Mouse (Mus musculus) CH12.LX (cell line): ENCODE measurements around the gene Macrod2. TPM values are rescaled to one million over a fixed set of nuclear protein-coding genes. Genes with fewer than 3 reads are reported as not detected.

ENCODE experiments used
- DNase-seq: peaks from one replicate; pipeline ENCODE4 v3.0.0-alpha.2; 2013; ENCODE audit errors: extremely low read depth
- H3K27ac ChIP-seq: 2 replicates; pipeline ENCODE4 v1.5.1; 2012; ENCODE audit warnings: low read depth, mild to moderate bottlenecking, control low read depth, moderate library complexity; ENCODE audit not compliant: insufficient read depth
- H3K27me3 ChIP-seq: replicated peaks from 2 replicates; pipeline ENCODE3; 2012; ENCODE audit warnings: inconsistent platforms
- H3K36me3 ChIP-seq, 2 experiments: replicated peaks in 1 of 2; 2 replicates each; pipeline versions ENCODE3 to v1.6.1; 2012; ENCODE audit warnings: inconsistent platforms in 1 of 2, low read length in 1 of 2, mild to moderate bottlenecking in 1 of 2, mixed read lengths in 1 of 2, moderate library complexity in 1 of 2; ENCODE audit not compliant: control insufficient read depth in 1 of 2, insufficient read depth in 1 of 2
- H3K4me1 ChIP-seq, 2 experiments: 2 replicates each; pipeline ENCODE4 v1.6.1; 2012; ENCODE audit warnings: inconsistent platforms in 1 of 2, moderate library complexity in 1 of 2; ENCODE audit not compliant: insufficient read depth in 2 of 2, control insufficient read depth in 1 of 2
- H3K4me2 ChIP-seq: 2 replicates; pipeline ENCODE4 v1.6.1; 2012; ENCODE audit warnings: low read depth, mild to moderate bottlenecking, control low read depth; ENCODE audit not compliant: poor library complexity, insufficient read depth, severe bottlenecking
- H3K4me3 ChIP-seq, 3 experiments: fragments of 150-350 bp in 1 of 3; sonication (generic) in 1 of 3; replicated peaks in 1 of 3; 2 replicates each; pipeline versions ENCODE3 to v1.5.1; 2011 to 2012; ENCODE audit warnings: low read depth in 2 of 3, low read length in 2 of 3, mild to moderate bottlenecking in 2 of 3, moderate library complexity in 2 of 3, control low read depth in 1 of 3, improper control_type of control experiment in 1 of 3, inconsistent platforms in 1 of 3, mixed read lengths in 1 of 3; ENCODE audit not compliant: poor library complexity in 1 of 3
- H3K79me2 ChIP-seq: replicated peaks from 2 replicates; pipeline ENCODE4 v1.6.1; 2012; ENCODE audit warnings: mild to moderate bottlenecking, moderate library complexity; ENCODE audit not compliant: control insufficient read depth, poor library complexity, insufficient read depth, severe bottlenecking; ENCODE audit errors: extremely low read depth
- H3K9ac ChIP-seq: 2 replicates; pipeline ENCODE4 v1.6.1; 2012; ENCODE audit warnings: low read depth, mild to moderate bottlenecking, control low read depth, moderate library complexity; ENCODE audit not compliant: insufficient read depth
- H3K9me3 ChIP-seq: replicated peaks from 2 replicates; pipeline ENCODE3; 2012; ENCODE audit warnings: low read length, inconsistent platforms, mixed read lengths
- BHLHE40 ChIP-seq: IDR thresholded peaks from 2 replicates; pipeline ENCODE4 v1.6.1; 2011; ENCODE audit warnings: mild to moderate bottlenecking, low read depth, low read length, improper control_type of control experiment
- CHD2 ChIP-seq: IDR thresholded peaks from 2 replicates; pipeline ENCODE4 v1.6.1; 2011; ENCODE audit warnings: low read length, improper control_type of control experiment
- CTCF ChIP-seq, 2 experiments: IDR thresholded peaks in 1 of 2; conservative IDR thresholded peaks in 1 of 2; 2 replicates each; pipeline ENCODE4 v1.5.1; 2011 to 2012; ENCODE audit warnings: low read depth in 2 of 2, low read length in 2 of 2, improper control_type of control experiment in 1 of 2, inconsistent platforms in 1 of 2, mild to moderate bottlenecking in 1 of 2, moderate library complexity in 1 of 2
- E2F4 ChIP-seq: IDR thresholded peaks from 2 replicates; pipeline ENCODE4 v1.6.1; 2011; ENCODE audit warnings: low read depth, low read length, improper control_type of control experiment; ENCODE audit not compliant: insufficient replicate concordance
- ELF1 ChIP-seq: IDR thresholded peaks from 2 replicates; pipeline ENCODE4 v1.6.1; 2014; ENCODE audit warnings: low read depth, mild to moderate bottlenecking, inconsistent platforms, low read length, improper control_type of control experiment
- EP300 ChIP-seq: IDR thresholded peaks from 2 replicates; pipeline ENCODE4 v1.6.1; 2011; ENCODE audit warnings: low read length, improper control_type of control experiment
- GABPA ChIP-seq: IDR thresholded peaks from 2 replicates; pipeline ENCODE4 v1.6.1; 2012; ENCODE audit warnings: low read depth, low read length, improper control_type of control experiment, inconsistent platforms; ENCODE audit not compliant: insufficient replicate concordance
- HCFC1 ChIP-seq: IDR thresholded peaks from 2 replicates; pipeline ENCODE4 v1.6.1; 2012; ENCODE audit warnings: low read depth, mild to moderate bottlenecking, inconsistent platforms, low read length, improper control_type of control experiment
- JUN ChIP-seq: IDR thresholded peaks from 2 replicates; pipeline ENCODE4 v1.6.1; 2011; ENCODE audit warnings: low read depth, mild to moderate bottlenecking, low read length, improper control_type of control experiment, moderate library complexity; ENCODE audit not compliant: insufficient read depth
- JUND ChIP-seq: conservative IDR thresholded peaks from 2 replicates; pipeline ENCODE4 v1.6.1; 2011; ENCODE audit warnings: low read depth, low read length, improper control_type of control experiment
- MAZ ChIP-seq: IDR thresholded peaks from 2 replicates; pipeline ENCODE4 v1.6.1; 2012; ENCODE audit warnings: low read depth, mild to moderate bottlenecking, inconsistent platforms, low read length, improper control_type of control experiment, moderate library complexity
- MXI1 ChIP-seq: IDR thresholded peaks from 2 replicates; pipeline ENCODE4 v1.6.1; 2011; ENCODE audit warnings: mild to moderate bottlenecking, low read depth, low read length, improper control_type of control experiment
- NELFE ChIP-seq: IDR thresholded peaks from 2 replicates; pipeline ENCODE4 v1.6.1; 2011; ENCODE audit warnings: low read depth, low read length, improper control_type of control experiment
- NRF1 ChIP-seq: IDR thresholded peaks from 2 replicates; pipeline ENCODE4 v1.6.1; 2014; ENCODE audit warnings: low read depth, mild to moderate bottlenecking, inconsistent platforms, low read length, improper control_type of control experiment, moderate library complexity
- PAX5 ChIP-seq: IDR thresholded peaks from 2 replicates; pipeline ENCODE4 v1.6.1; 2012; ENCODE audit warnings: low read length, inconsistent platforms, mixed read lengths
- POLR2A ChIP-seq: IDR thresholded peaks from 2 replicates; pipeline ENCODE4 v1.6.1; 2011; ENCODE audit warnings: low read depth, mild to moderate bottlenecking, improper control_type of control experiment, low read length
- TCF12 ChIP-seq: IDR thresholded peaks from 2 replicates; pipeline ENCODE4 v1.6.1; 2014; ENCODE audit warnings: low read depth, mild to moderate bottlenecking, inconsistent platforms, low read length, improper control_type of control experiment
- UBTF ChIP-seq: IDR thresholded peaks from 2 replicates; pipeline ENCODE4 v1.6.1; 2012; ENCODE audit warnings: low read depth, mild to moderate bottlenecking, inconsistent platforms, low read length, improper control_type of control experiment, moderate library complexity
- USF1 ChIP-seq: IDR thresholded peaks from 2 replicates; pipeline ENCODE4 v1.6.1; 2014; ENCODE audit warnings: low read depth, mild to moderate bottlenecking, inconsistent platforms, low read length, improper control_type of control experiment
- ZC3H11A ChIP-seq: IDR thresholded peaks from 2 replicates; pipeline ENCODE4 v1.6.1; 2012; ENCODE audit warnings: low read depth, mild to moderate bottlenecking, inconsistent platforms, low read length, improper control_type of control experiment
- ZKSCAN1 ChIP-seq: IDR thresholded peaks from 2 replicates; pipeline ENCODE4 v1.6.1; 2012; ENCODE audit warnings: low read depth, inconsistent platforms, low read length, improper control_type of control experiment, borderline replicate concordance
- ZMIZ1 ChIP-seq: IDR thresholded peaks from 2 replicates; pipeline ENCODE4 v1.6.1; 2012; ENCODE audit warnings: low read depth, mild to moderate bottlenecking, inconsistent platforms, low read length, improper control_type of control experiment
- ZNF384 ChIP-seq: IDR thresholded peaks from 2 replicates; pipeline ENCODE4 v1.6.1; 2012; ENCODE audit warnings: low read depth, low read length, improper control_type of control experiment, inconsistent platforms
- dilution Hi-C: fragments of 300-500 bp; cut with MboI; formaldehyde crosslinking; loops from 2 replicates; pipeline ENCODE4 v1.14.3; 2020; ENCODE audit warnings: low sequenced_read_pairs; ENCODE audit not compliant: extremely low pct_unique_long_range_greater_than_20kb, extremely low pct_ligation_motif_present
- in situ Hi-C: fragments of 300-500 bp; cut with MboI; formaldehyde crosslinking; loops from 3 replicates; pipeline ENCODE4 v1.14.3; 2019; ENCODE audit warnings: low sequenced_read_pairs, low pct_ligation_motif_present, low pct_unique_long_range_greater_than_20kb, mixed read lengths
- polyA plus RNA-seq: library from polyadenylated mRNA; unstranded; fragments of >175 nt; gene quantifications from 2 replicates; pipeline ENCODE4 v1.2.1, GENCODE M21; 2012; ENCODE audit warnings: low read depth; ENCODE audit not compliant: insufficient read length
- total RNA-seq, 2 experiments: library from RNA; depleted of rRNA; stranded (reverse); fragments of 300-350 nt in 1 of 2; fragments of >200 nt in 1 of 2; gene quantifications; 2 replicates each; pipeline ENCODE4 v1.2.3; 2012 to 2014

The Macrod2 gene
- total and polyA plus RNA-seq, 3 experiments = not detected

DNA sequence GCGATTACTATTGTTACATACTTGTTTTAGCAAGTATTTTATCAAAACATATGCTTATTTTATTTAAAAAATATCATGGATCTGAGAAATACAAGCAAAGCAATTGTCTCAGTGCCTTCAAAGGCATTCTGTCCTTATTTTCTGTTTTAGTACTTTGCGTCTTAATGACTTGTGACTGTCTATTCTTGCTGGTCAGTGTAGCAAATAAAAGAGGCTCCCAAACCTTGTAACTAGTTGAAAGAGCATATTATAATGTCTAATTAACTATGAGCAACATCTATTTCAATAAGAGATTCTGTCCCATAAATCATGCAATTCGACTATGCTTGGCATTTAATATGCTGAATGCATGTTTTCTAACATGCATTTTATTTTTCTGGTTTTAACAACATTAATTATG is 609.2 kb downstream of the Macrod2 start:
- H3K4me3 ChIP-seq = no peak overlapping the region
- no peaks in the 10 kb centered on the region for H3K79me2 ChIP-seq
- no peaks in the 10 kb centered on the region for H3K4me1 ChIP-seq
- H3K9me3 ChIP-seq = peaks cover 45% of the 10 kb centered on the region
- in situ Hi-C loops (no loop called here), dilution Hi-C loops (no loop called here)
- H3K9ac ChIP-seq = no peak overlapping the region
- H3K36me3 ChIP-seq = no peaks in the 10 kb centered on the region
- TF ChIP-seq CTCF (conservative IDR thresholded peaks at IDR 0.05 in 1 of 2, IDR thresholded peaks at IDR 0.05 in 1 of 2; ENCODE audit: low read depth in 2 of 2, low read length in 2 of 2) (no peak), CHD2 (no peak), HCFC1 (no peak), ZC3H11A (no peak), USF1 (no peak)
- H3K4me2 ChIP-seq = no peak overlapping the region
- no peaks in the 10 kb centered on the region for H3K27me3 ChIP-seq
- DNase-seq = no peak
- no peak overlapping the region for H3K27ac ChIP-seq

DNA sequence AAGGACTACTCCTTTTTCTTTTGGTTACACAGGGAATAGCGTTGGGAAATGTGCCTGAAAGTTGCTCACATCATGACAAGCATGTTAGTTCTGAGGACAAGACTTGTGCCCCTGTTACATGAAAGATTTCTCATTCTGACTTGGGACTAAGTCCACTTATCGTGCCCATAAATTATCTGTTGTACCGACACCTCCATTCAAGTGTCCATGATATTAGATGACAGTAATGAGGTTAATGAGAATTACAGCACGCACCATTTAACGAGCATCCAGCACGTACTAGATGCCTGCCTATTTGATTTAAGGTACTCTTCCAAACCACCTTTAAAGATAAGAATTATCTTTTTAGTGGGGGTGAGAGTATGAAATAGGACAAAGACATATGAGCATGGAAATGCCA is 610.5 kb downstream of the Macrod2 start:
- DNase-seq = no peak
- Histone ChIP-seq H3K27ac (no peak overlapping the region), H3K79me2 (no peaks in the 10 kb centered on the region), H3K9me3 (peaks cover 45% of the 10 kb centered on the region), H3K4me3 (no peak overlapping the region), H3K27me3 (no peaks in the 10 kb centered on the region), H3K9ac (no peak overlapping the region), H3K36me3 (no peaks in the 10 kb centered on the region), H3K4me1 (no peaks in the 10 kb centered on the region), H3K4me2 (no peak overlapping the region)
- dilution Hi-C loops = no loop called here
- TF ChIP-seq JUN (no peak), MAZ (no peak), JUND (no peak), EP300 (no peak), TCF12 (no peak)
- in situ Hi-C loops = no loop called here

- no peak overlapping the region for H3K9ac ChIP-seq
- H3K27me3 ChIP-seq = no peaks in the 10 kb centered on the region
- H3K4me2 ChIP-seq = no peak overlapping the region
- no peaks in the 10 kb centered on the region for H3K4me1 ChIP-seq
- DNase-seq = no peak
- no peaks in the 10 kb centered on the region for H3K36me3 ChIP-seq
- H3K79me2 ChIP-seq = no peaks in the 10 kb centered on the region
- no peak overlapping the region for H3K27ac ChIP-seq
- TF ChIP-seq HCFC1 (no peak), CTCF (conservative IDR thresholded peaks at IDR 0.05 in 1 of 2, IDR thresholded peaks at IDR 0.05 in 1 of 2; ENCODE audit: low read depth in 2 of 2, low read length in 2 of 2) (no peak), JUND (no peak), ZNF384 (no peak), ZKSCAN1 (no peak), ZMIZ1 (no peak), EP300 (no peak), JUN (no peak), PAX5 (no peak), ELF1 (no peak), MXI1 (no peak), E2F4 (no peak), UBTF (no peak), NRF1 (no peak), BHLHE40 (no peak), CHD2 (no peak), TCF12 (no peak), NELFE (no peak), GABPA (no peak), POLR2A (no peak)
- in situ Hi-C loops (no loop called here), dilution Hi-C loops (no loop called here)
- peaks cover 48% of the 10 kb centered on the region for H3K9me3 ChIP-seq
- no peak overlapping the region for H3K4me3 ChIP-seq
Observed at GRCm38 (mm10) chr2:141007725-141008124, 612.6 kb downstream of the Macrod2 start.
